Mouse (Mus musculus): Measurements from ENCODE around the gene Adam19.

GRCm38 (mm10) chr11:46121666-46122065 is 65.9 kb downstream of the Adam19 start:
- TF ChIP-seq USF1 (IDR thresholded peaks at IDR 0.05; ENCODE audit: low read depth) (no peak), CTCF (IDR thresholded peaks at IDR 0.05; ENCODE audit: control insufficient read depth, insufficient read depth, insufficient read length) (no peak)

Data from C2C12 (cell line).